Mouse (Mus musculus): Measurements from ENCODE around the gene Hbs1l. TPM values are rescaled to one million over a fixed set of nuclear protein-coding genes. Genes with fewer than 3 reads are reported as not detected.

Gene Hbs1l
- polyA plus RNA-seq, 1 experiment from 2014 or later = 92.5 TPM

GRCm38 (mm10) chr10:21361871-21362270 is 66.1 kb downstream of the Hbs1l start:
- Histone ChIP-seq H3K9ac (no peak overlapping the region), H3K27me3 (ENCODE audit: insufficient read depth, low read length) (no peaks in the 10 kb centered on the region), H3K9me3 (ENCODE audit: low read depth, low read length) (no peaks in the 10 kb centered on the region), H3K27ac (ENCODE audit: low read depth) (no peak overlapping the region), H3K4me1 (ENCODE audit: insufficient read depth) (no peaks in the 10 kb centered on the region), H3K36me3 (ENCODE audit: insufficient read depth) (peaks cover 65% of the 10 kb centered on the region), H3K4me3 (ENCODE audit: low read depth, low read length) (no peak overlapping the region), H3K4me2 (no peak overlapping the region)
- 77% methylated on average over 7 of the region's 7 CpGs for WGBS
- DNase-seq (no peak), ATAC-seq (ENCODE audit: insufficient read depth) (no peak)
- no peak for TF ChIP-seq CTCF (IDR thresholded peaks at IDR 0.05; ENCODE audit: low read depth)

- no peak overlapping the region for H3K9ac ChIP-seq
- DNase-seq (no peak), ATAC-seq (ENCODE audit: insufficient read depth) (no peak)
- TF ChIP-seq CTCF (IDR thresholded peaks at IDR 0.05; ENCODE audit: low read depth) = no peak
- H3K4me3 ChIP-seq (ENCODE audit: low read depth, low read length) = no peak overlapping the region
- H3K27me3 ChIP-seq (ENCODE audit: insufficient read depth, low read length) = no peaks in the 10 kb centered on the region
- H3K9me3 ChIP-seq (ENCODE audit: low read depth, low read length) = no peaks in the 10 kb centered on the region
- H3K27ac ChIP-seq (ENCODE audit: low read depth) = no peak overlapping the region
- H3K4me1 ChIP-seq (ENCODE audit: insufficient read depth) = no peaks in the 10 kb centered on the region
- no peak overlapping the region for H3K4me2 ChIP-seq
- peaks cover 62% of the 10 kb centered on the region for H3K36me3 ChIP-seq (ENCODE audit: insufficient read depth)
- 86% methylated on average over 4 of the region's 4 CpGs for WGBS
Observed at GRCm38 (mm10) chr10:21363297-21363696, 67.5 kb downstream of the Hbs1l start.

GRCm38 (mm10) chr10:21364946-21365345 is 69.2 kb downstream of the Hbs1l start:
- H3K27me3 ChIP-seq (ENCODE audit: insufficient read depth, low read length) = no peaks in the 10 kb centered on the region
- no peak overlapping the region for H3K4me3 ChIP-seq (ENCODE audit: low read depth, low read length)
- no peak overlapping the region for H3K27ac ChIP-seq (ENCODE audit: low read depth)
- ATAC-seq (ENCODE audit: insufficient read depth) = no peak
- H3K4me2 ChIP-seq = no peak overlapping the region
- 90% methylated on average over 7 of the region's 7 CpGs for WGBS
- no peak overlapping the region for H3K9ac ChIP-seq
- peaks cover 60% of the 10 kb centered on the region for H3K36me3 ChIP-seq (ENCODE audit: insufficient read depth)
- H3K4me1 ChIP-seq (ENCODE audit: insufficient read depth) = no peaks in the 10 kb centered on the region
- no peaks in the 10 kb centered on the region for H3K9me3 ChIP-seq (ENCODE audit: low read depth, low read length)
- TF ChIP-seq CTCF (IDR thresholded peaks at IDR 0.05; ENCODE audit: low read depth) = no peak
- no peak for DNase-seq

- Histone ChIP-seq H3K9ac (no peak overlapping the region), H3K27me3 (ENCODE audit: insufficient read depth, low read length) (no peaks in the 10 kb centered on the region), H3K4me3 (ENCODE audit: low read depth, low read length) (no peak overlapping the region), H3K4me2 (no peak overlapping the region), H3K27ac (ENCODE audit: low read depth) (no peak overlapping the region), H3K4me1 (ENCODE audit: insufficient read depth) (no peaks in the 10 kb centered on the region), H3K36me3 (ENCODE audit: insufficient read depth) (peaks cover 54% of the 10 kb centered on the region), H3K9me3 (ENCODE audit: low read depth, low read length) (no peaks in the 10 kb centered on the region)
- DNase-seq (no peak), ATAC-seq (ENCODE audit: insufficient read depth) (no peak)
- WGBS = 81% methylated on average over 4 of the region's 4 CpGs
- TF ChIP-seq CTCF (IDR thresholded peaks at IDR 0.05; ENCODE audit: low read depth) = no peak
Observed at GRCm38 (mm10) chr10:21365897-21366296, 70.1 kb downstream of the Hbs1l start.

GRCm38 (mm10) chr10:21366471-21366870 is 70.7 kb downstream of the Hbs1l start:
- Histone ChIP-seq H3K4me1 (ENCODE audit: insufficient read depth) (no peaks in the 10 kb centered on the region), H3K4me2 (no peak overlapping the region), H3K4me3 (ENCODE audit: low read depth, low read length) (no peak overlapping the region), H3K9ac (no peak overlapping the region), H3K36me3 (ENCODE audit: insufficient read depth) (peaks cover 51% of the 10 kb centered on the region), H3K9me3 (ENCODE audit: low read depth, low read length) (no peaks in the 10 kb centered on the region), H3K27me3 (ENCODE audit: insufficient read depth, low read length) (no peaks in the 10 kb centered on the region), H3K27ac (ENCODE audit: low read depth) (no peak overlapping the region)
- TF ChIP-seq CTCF (IDR thresholded peaks at IDR 0.05; ENCODE audit: low read depth) = no peak
- WGBS = 62% methylated on average over 3 of the region's 3 CpGs
- no peak for DNase-seq
- ATAC-seq (ENCODE audit: insufficient read depth) = no peak

- Histone ChIP-seq H3K4me2 (no peak overlapping the region), H3K4me1 (ENCODE audit: insufficient read depth) (no peaks in the 10 kb centered on the region), H3K36me3 (ENCODE audit: insufficient read depth) (peaks cover 45% of the 10 kb centered on the region), H3K9ac (no peak overlapping the region), H3K27me3 (ENCODE audit: insufficient read depth, low read length) (no peaks in the 10 kb centered on the region), H3K4me3 (ENCODE audit: low read depth, low read length) (no peak overlapping the region), H3K9me3 (ENCODE audit: low read depth, low read length) (no peaks in the 10 kb centered on the region), H3K27ac (ENCODE audit: low read depth) (no peak overlapping the region)
- TF ChIP-seq CTCF (IDR thresholded peaks at IDR 0.05; ENCODE audit: low read depth) = no peak
- WGBS = 94% methylated on average over 9 of the region's 9 CpGs
- DNase-seq (no peak), ATAC-seq (ENCODE audit: insufficient read depth) (no peak)
Observed at GRCm38 (mm10) chr10:21367481-21367880, 71.7 kb downstream of the Hbs1l start.

GRCm38 (mm10) chr10:21369586-21369985 is 73.8 kb downstream of the Hbs1l start:
- ATAC-seq (ENCODE audit: insufficient read depth) = no peak

GRCm38 (mm10) chr10:21372271-21372670 is 76.5 kb downstream of the Hbs1l start:
- DNase-seq = no peak
- no peak overlapping the region for H3K9ac ChIP-seq
- TF ChIP-seq CTCF (IDR thresholded peaks at IDR 0.05; ENCODE audit: low read depth) = no peak
- H3K27me3 ChIP-seq (ENCODE audit: insufficient read depth, low read length) = no peaks in the 10 kb centered on the region
- WGBS = 93% methylated on average over 6 of the region's 6 CpGs
- ATAC-seq (ENCODE audit: insufficient read depth) = no peak
- no peaks in the 10 kb centered on the region for H3K4me1 ChIP-seq (ENCODE audit: insufficient read depth)
- no peak overlapping the region for H3K4me3 ChIP-seq (ENCODE audit: low read depth, low read length)
- no peaks in the 10 kb centered on the region for H3K9me3 ChIP-seq (ENCODE audit: low read depth, low read length)
- peaks cover 7% of the 10 kb centered on the region; the same call in 1 of the 2 replicates for H3K36me3 ChIP-seq (ENCODE audit: insufficient read depth)
- H3K27ac ChIP-seq (ENCODE audit: low read depth) = no peak overlapping the region
- H3K4me2 ChIP-seq = no peak overlapping the region

More at GRCm38 (mm10) chr10:21369586-21369985, 73.8 kb downstream of the Hbs1l start:
- Histone ChIP-seq H3K4me1 (ENCODE audit: insufficient read depth) (no peaks in the 10 kb centered on the region), H3K36me3 (ENCODE audit: insufficient read depth) (peaks cover 28% of the 10 kb centered on the region), H3K4me2 (no peak overlapping the region), H3K27ac (ENCODE audit: low read depth) (no peak overlapping the region), H3K9me3 (ENCODE audit: low read depth, low read length) (no peaks in the 10 kb centered on the region), H3K9ac (no peak overlapping the region), H3K27me3 (ENCODE audit: insufficient read depth, low read length) (no peaks in the 10 kb centered on the region), H3K4me3 (ENCODE audit: low read depth, low read length) (no peak overlapping the region)
- DNase-seq = no peak
- no peak for TF ChIP-seq CTCF (IDR thresholded peaks at IDR 0.05; ENCODE audit: low read depth)
- WGBS = 87% methylated on average over 2 of the region's 2 CpGs

Measured in lung, embryonic 14.5 days (tissue).